Mouse (Mus musculus) lung, postnatal 25 days (tissue): ENCODE measurements around the gene Prkag2.

Source experiments
- DNase-seq: peaks from one replicate; pipeline ENCODE4 v3.0.0; 2022; ENCODE audit warnings: low spot score

Gene Prkag2

DNA sequence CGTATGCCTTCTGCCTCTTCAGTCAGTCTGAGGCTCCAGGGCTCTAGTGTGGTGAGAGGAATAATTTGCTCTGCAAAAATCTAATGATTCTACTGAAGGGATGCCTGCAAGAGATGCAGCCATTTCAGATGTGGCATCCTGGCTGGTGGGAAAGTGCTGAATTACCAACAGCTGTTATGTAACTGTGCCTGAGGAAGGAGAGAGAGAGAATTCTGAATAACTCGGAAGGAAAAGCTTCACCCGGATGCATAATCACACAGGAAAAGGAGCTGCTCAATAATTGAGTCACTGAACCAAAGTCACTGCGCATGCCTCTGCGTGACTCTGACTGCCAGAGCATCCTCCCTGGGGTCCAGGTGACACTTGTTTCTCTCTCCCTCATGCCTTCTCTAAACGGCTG lies 186.8 kb downstream of the Prkag2 start:
- DNase-seq = no peak

GRCm38 (mm10) chr5:24908820-24909716 lies 191.4 kb downstream of the Prkag2 start:
- DNase-seq = peak; percentile 31

DNA sequence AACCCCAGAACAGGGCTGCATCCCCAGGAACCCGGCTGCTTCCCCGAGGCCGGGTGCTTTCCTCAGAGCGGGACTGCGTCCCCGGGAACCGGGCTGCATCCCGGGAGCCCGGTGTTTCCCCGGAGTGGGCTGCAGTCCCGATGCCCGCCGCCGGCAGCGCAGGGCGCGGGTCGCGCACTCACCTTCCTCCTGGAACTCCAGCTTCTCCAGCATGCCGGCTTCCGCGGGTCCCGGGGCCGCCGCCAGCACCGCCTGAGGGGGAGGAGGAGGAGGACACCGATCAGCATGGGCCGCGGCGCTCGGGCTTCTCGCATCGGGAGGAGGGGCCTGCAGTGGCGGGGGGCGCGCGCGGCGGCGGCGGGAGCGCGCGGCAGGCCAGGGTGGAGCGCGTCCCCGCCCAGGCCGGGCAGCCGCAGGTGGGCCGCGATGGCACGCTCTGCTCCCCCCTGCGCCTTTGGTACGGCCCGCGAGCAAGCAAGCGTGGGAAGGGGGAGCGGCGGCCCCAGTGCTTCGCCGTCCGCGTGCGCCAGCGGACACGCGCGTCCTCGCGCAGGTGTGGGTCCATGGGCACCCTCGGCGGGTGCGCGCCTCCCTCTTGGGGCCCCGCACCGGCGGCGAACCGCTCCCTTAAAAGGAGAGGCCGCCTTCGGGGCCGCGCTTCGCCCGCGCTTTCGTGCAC lies 192.2 kb downstream of the Prkag2 start:
- DNase-seq = peak; percentile 87

GRCm38 (mm10) chr5:24907737-24908136 lies 192.7 kb downstream of the Prkag2 start:
- peak; percentile 14 for DNase-seq

- no peak for DNase-seq
Measured at GRCm38 (mm10) chr5:24906844-24907243, 193.6 kb downstream of the Prkag2 start.

- DNase-seq = no peak
Measured at GRCm38 (mm10) chr5:24904941-24905340, 195.5 kb downstream of the Prkag2 start.

- no peak for DNase-seq
Measured at GRCm38 (mm10) chr5:24904423-24904822, 196.0 kb downstream of the Prkag2 start.

DNA sequence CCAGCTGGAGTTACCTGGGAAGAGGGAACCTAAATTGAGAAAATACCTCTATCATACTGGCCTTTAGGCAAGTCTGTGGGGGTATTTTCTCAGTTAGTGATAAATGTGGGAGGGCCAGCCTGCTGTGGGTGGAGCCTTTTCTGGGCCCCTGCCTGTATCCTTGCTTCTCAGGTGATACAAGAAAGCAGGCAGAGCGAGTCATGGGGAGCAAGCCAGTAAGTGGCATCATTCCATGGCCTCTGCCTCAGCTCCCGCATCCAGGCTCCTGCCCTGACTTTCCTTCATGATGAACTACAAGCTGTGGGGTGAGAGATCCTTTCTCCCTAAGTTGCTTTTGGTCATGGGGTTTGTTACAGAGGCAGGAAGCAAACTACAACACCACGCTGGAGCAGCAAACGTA lies 196.4 kb downstream of the Prkag2 start:
- no peak for DNase-seq

- peak; percentile 37 for DNase-seq
Measured at GRCm38 (mm10) chr5:24902835-24903234, 197.6 kb downstream of the Prkag2 start.

DNA sequence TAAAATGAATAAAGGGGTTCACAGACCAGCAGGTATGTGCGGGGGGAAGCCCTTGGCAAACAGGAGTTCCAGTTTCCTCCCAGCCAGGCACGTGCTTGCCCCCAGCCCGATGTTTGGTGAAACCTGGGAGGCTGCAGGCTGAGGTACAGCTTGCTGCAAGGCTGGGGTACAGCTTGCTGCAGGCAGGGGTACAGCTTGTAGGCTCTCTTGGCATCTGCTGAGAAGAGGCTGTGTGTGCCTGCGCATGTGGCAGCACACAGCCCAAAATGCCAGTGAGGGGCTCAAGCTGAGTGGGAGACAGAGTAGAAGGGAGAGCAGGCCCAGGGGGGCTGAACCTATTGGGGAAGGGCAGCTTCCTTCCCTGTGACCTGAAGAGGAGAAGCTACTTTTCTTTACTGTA lies 204.8 kb downstream of the Prkag2 start:
- DNase-seq = no peak

GRCm38 (mm10) chr5:24894814-24895213 lies 205.6 kb downstream of the Prkag2 start:
- no peak for DNase-seq

GRCm38 (mm10) chr5:24892461-24892860 lies 208.0 kb downstream of the Prkag2 start:
- no peak for DNase-seq

GRCm38 (mm10) chr5:24889860-24890259 lies 210.6 kb downstream of the Prkag2 start:
- no peak for DNase-seq

DNA sequence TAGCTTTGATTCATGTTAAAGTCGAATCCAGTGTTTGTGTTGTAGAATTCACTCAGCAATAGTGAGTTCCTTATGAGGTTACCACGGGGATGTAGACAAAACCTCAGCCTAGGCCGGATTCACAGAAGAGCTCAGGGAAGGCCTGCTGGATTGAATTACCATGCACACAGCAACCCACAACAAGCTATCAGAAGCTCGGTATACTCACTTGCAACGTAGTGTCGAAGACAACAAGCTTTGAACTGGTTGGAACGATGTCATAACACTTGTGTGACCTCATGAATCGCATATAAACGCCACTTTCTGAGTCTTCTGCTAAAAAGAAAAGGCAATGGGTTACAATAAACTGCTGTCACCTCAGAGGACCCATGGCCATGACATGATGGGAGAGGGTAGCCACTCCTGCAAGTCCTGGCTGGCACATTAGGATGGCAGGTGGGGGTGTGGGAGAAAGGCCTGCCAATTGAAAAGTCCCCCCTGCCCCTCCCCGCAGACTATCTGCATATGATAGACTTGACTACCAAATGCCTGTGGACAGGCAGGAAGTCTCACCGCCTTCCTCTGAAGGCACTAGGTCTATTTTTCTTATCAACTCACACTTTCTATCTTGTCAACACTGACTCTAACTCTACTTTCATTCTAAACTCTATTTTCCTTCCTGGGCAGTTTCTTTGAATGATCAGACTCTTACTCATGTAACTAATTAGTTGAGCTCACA lies 211.4 kb downstream of the Prkag2 start:
- DNase-seq = no peak

DNA sequence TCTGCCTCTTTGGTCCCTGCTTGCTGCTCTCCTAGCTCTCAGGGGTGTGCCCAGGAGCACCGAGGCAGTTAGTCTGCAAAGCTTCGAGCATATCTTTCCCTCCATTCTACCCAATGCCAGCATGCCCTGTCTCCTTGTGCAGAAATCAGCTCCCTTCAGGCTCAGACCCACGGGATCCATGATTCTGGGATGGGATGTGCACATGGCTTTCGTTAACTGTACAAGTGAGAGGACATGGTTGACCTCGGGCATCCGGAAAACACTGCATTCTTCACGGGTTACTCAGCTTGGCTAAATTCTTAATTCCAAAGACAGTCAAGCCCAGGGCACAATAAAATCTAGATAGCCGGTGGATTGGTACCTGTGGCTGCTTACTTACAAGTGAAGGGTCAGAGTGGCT lies 213.2 kb downstream of the Prkag2 start:
- DNase-seq = no peak

DNA sequence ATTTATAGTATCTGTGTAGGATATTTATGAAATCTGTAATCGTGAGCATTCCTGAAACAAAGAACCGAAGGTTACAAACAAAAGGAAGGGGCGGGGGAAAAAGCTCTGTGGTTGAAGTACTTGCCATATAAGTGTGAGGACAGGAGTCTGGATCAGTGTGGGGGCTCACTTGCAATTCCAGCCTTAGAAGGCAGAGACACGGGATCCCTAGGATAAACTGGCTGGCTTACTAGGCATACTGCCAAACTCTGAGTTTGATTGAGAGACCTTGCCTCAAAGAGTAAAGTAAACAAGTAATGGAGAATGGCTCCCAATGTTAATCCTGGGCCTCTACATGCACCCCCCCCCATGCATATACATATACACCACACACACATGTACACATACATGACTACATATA lies 221.7 kb downstream of the Prkag2 start:
- no peak for DNase-seq

GRCm38 (mm10) chr5:24877836-24878624 lies 222.4 kb downstream of the Prkag2 start:
- DNase-seq = no peak

GRCm38 (mm10) chr5:24876653-24877052 lies 223.8 kb downstream of the Prkag2 start:
- no peak for DNase-seq

- DNase-seq = no peak
Measured at GRCm38 (mm10) chr5:24874111-24874510, 226.3 kb downstream of the Prkag2 start.

- DNase-seq = no peak
Measured at GRCm38 (mm10) chr5:24873221-24873620, 227.2 kb downstream of the Prkag2 start.

- DNase-seq = peak; percentile 23
Measured at GRCm38 (mm10) chr5:24871276-24871675, 229.2 kb downstream of the Prkag2 start.

GRCm38 (mm10) chr5:24869796-24870289 lies 230.6 kb downstream of the Prkag2 start:
- DNase-seq = peak; percentile 3
